Mouse (Mus musculus): ENCODE results near the gene Ifnb1.

GRCm38 (mm10) chr4:88530271-88530670 is 7.7 kb upstream of the Ifnb1 start:
- TF ChIP-seq POLR2A (IDR thresholded peaks at IDR 0.05; ENCODE audit: insufficient read length, low read depth) (no peak), MYOG (IDR thresholded peaks at IDR 0.05; ENCODE audit: control insufficient read depth in 1 of 3, insufficient read depth in 1 of 3, insufficient read length in 2 of 3, low read depth in 2 of 3) (no peak), MYOD1 (IDR thresholded peaks at IDR 0.05; ENCODE audit: control insufficient read depth in 1 of 3, insufficient read length in 2 of 3, low read depth in 2 of 3) (no peak), TCF12 (IDR thresholded peaks at IDR 0.05; ENCODE audit: insufficient read depth, poor library complexity, severe bottlenecking) (no peak), USF1 (IDR thresholded peaks at IDR 0.05; ENCODE audit: low read depth) (no peak), MAX (IDR thresholded peaks at IDR 0.05; ENCODE audit: low read depth) (no peak)
